Mouse (Mus musculus) megakaryocyte, adult 5-6 weeks (primary cell): ENCODE measurements around the gene Gm6509. TPM values are rescaled to one million over a fixed set of nuclear protein-coding genes. Genes with fewer than 3 reads are reported as not detected.
"Not testable (repeated sequence)": the region's sequence is repeated elsewhere in the genome, so short reads cannot be mapped to it uniquely, and the experiment has no call there.

Experiments used
- ATAC-seq: 2 replicates; pipeline ENCODE4 v1.8.0; 2016; ENCODE audit warnings: mild to moderate bottlenecking, inconsistent platforms; ENCODE audit not compliant: poor library complexity, severe bottlenecking
- total RNA-seq, 2 experiments: library from RNA; stranded (forward) in 1 of 2; stranded (reverse) in 1 of 2; fragments of 153-499, 151-499 nt in 1 of 2; fragments of 221-1000, 200-1000 nt in 1 of 2; gene quantifications; 2 replicates each; pipeline versions ENCODE4 v1.2.3 to v1.2.4; 2015 to 2017

Gene Gm6509
- total RNA-seq (2015) = not detected in 2 replicates
- total RNA-seq (2017) = not detected in 2 replicates

GRCm38 (mm10) chr5:94623679-94624078 lies at the start of gene Gm6509:
Gene Gm6509 (plus strand): TSS chr5:94623979.
- ATAC-seq = not testable (repeated sequence)

DNA sequence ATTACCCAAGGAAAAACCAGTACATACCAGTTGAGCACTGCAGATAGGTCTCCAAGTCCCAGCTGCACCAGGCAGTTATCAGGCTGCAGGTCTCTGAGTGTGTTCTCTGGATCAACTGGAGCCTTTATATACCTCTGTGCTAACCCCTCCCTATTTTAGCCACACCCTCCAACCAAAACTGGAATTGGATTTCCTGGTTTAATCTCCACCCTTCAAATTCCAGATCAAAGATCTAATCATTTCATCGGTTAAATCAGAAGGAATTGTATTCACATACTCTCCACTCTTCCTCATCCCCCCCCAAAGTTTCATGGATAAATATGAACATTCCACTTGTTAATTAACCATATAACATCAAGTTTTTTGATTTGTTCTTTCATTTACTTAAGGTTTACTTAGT lies 7.5 kb upstream of the Gm6509 start, which contains the start of gene Gm3147:
TSS of gene Gm3147 (minus strand) at position 101 of the 400 bp plus-strand sequence.
- not testable (repeated sequence) for ATAC-seq

GRCm38 (mm10) chr5:94648082-94648481 lies 24.3 kb downstream of the Gm6509 start, which contains the start of gene Gm6205:
Gene Gm6205 (plus strand): TSS chr5:94648382.
- ATAC-seq = not testable (repeated sequence)

Other genes with a start within 250 kb of the Gm6509 start
- gene Gm7682, start 178.2 kb upstream of the Gm6509 start, total RNA-seq (2015) = not detected in 2 replicates
- not detected in 2 replicates for gene Gm7682, start 178.2 kb upstream of the Gm6509 start, total RNA-seq (2017)
- not detected in 2 replicates for gene Gm3139, start 97.7 kb upstream of the Gm6509 start, total RNA-seq (2015)
- gene Gm3139, start 97.7 kb upstream of the Gm6509 start, total RNA-seq (2017) = not detected in 2 replicates
- gene Gm3147, start 7.6 kb upstream of the Gm6509 start, total RNA-seq (2015) = not detected in 2 replicates
- gene Gm3147, start 7.6 kb upstream of the Gm6509 start, total RNA-seq (2017) = not detected in 2 replicates
- gene Gm6205, start 24.4 kb downstream of the Gm6509 start, total RNA-seq (2015) = not detected in 2 replicates
- gene Gm6205, start 24.4 kb downstream of the Gm6509 start, total RNA-seq (2017) = not detected in 2 replicates
- not detected in 2 replicates for gene Gm3183, start 241.5 kb downstream of the Gm6509 start, total RNA-seq (2015)
- gene Gm3183, start 241.5 kb downstream of the Gm6509 start, total RNA-seq (2017) = not detected in 2 replicates